Mouse (Mus musculus) layer of hippocampus, adult 18-20 months (tissue): ENCODE data around the gene Bdkrb2. TPM values are rescaled to one million over a fixed set of nuclear protein-coding genes. Genes with fewer than 3 reads are reported as not detected.

Source experiments
- DNase-seq, 2 experiments: peaks; one replicate each; pipeline ENCODE4 v3.0.0; 2022; ENCODE audit warnings: low spot score in 2 of 2
- long read RNA-seq: library from polyadenylated mRNA; stranded (forward); transcript quantifications from one replicate; pipeline ENCODE4 v2.0.0, GENCODE M21; 2021
- total RNA-seq, 2 experiments: library from RNA; stranded (reverse); gene quantifications; 2 replicates each; pipeline ENCODE4 v1.2.3; 2021

Bdkrb2 gene
- 1 to 10 TPM in 1 of 2 experiments, under 1 TPM in 1; 0.62 to 1.2 TPM for total RNA-seq
- long read RNA-seq = 0 reads

GRCm38 (mm10) chr12:105562936-105563680 lies at the start of gene Bdkrb2:
Bdkrb2 (plus strand) TSS chr12:105563226.
- no peak for DNase-seq

GRCm38 (mm10) chr12:105514111-105514510 lies 48.9 kb upstream of the Bdkrb2 start:
- DNase-seq = no peak

GRCm38 (mm10) chr12:105517026-105517675 lies 45.9 kb upstream of the Bdkrb2 start:
- no peak for DNase-seq

GRCm38 (mm10) chr12:105519851-105520250 lies 43.2 kb upstream of the Bdkrb2 start:
- no peak for DNase-seq

GRCm38 (mm10) chr12:105521170-105521762 lies 41.8 kb upstream of the Bdkrb2 start:
- DNase-seq = no peak

GRCm38 (mm10) chr12:105523737-105524136 lies 39.3 kb upstream of the Bdkrb2 start:
- DNase-seq = no peak

GRCm38 (mm10) chr12:105526186-105526585 lies 36.8 kb upstream of the Bdkrb2 start:
- DNase-seq = no peak

GRCm38 (mm10) chr12:105526829-105527228 lies 36.2 kb upstream of the Bdkrb2 start:
- peak; percentile 35 to 77 for DNase-seq

- DNase-seq = no peak
Measured at GRCm38 (mm10) chr12:105529545-105529944, 33.5 kb upstream of the Bdkrb2 start.

- DNase-seq = no peak
Measured at GRCm38 (mm10) chr12:105531724-105532371, 31.2 kb upstream of the Bdkrb2 start.

- DNase-seq = no peak
Measured at GRCm38 (mm10) chr12:105534842-105535241, 28.2 kb upstream of the Bdkrb2 start.

GRCm38 (mm10) chr12:105535968-105536760 lies 26.9 kb upstream of the Bdkrb2 start:
- DNase-seq = no peak

GRCm38 (mm10) chr12:105537162-105537561 lies 25.9 kb upstream of the Bdkrb2 start:
- DNase-seq = no peak

- DNase-seq = no peak
Measured at GRCm38 (mm10) chr12:105539649-105540048, 23.4 kb upstream of the Bdkrb2 start.

GRCm38 (mm10) chr12:105541590-105542402 lies 21.2 kb upstream of the Bdkrb2 start:
- DNase-seq = no peak

GRCm38 (mm10) chr12:105542513-105542912 lies 20.5 kb upstream of the Bdkrb2 start:
- no peak for DNase-seq

- no peak for DNase-seq
Measured at GRCm38 (mm10) chr12:105543176-105543575, 19.9 kb upstream of the Bdkrb2 start.

- peak; percentile 66 to 76 for DNase-seq
Measured at GRCm38 (mm10) chr12:105543751-105544150, 19.3 kb upstream of the Bdkrb2 start.

- DNase-seq = no peak
Measured at GRCm38 (mm10) chr12:105544872-105545271, 18.2 kb upstream of the Bdkrb2 start.
